Mouse (Mus musculus) E14TG2a.4 (cell line): ENCODE data around the gene Mrc2.

Experiments
- CTCF ChIP-seq: conservative IDR thresholded peaks from 2 replicates; pipeline ENCODE4 v1.5.1; 2014; ENCODE audit warnings: low read length
- NANOG ChIP-seq: IDR thresholded peaks from 2 replicates; pipeline ENCODE4 v1.6.1; 2014; ENCODE audit warnings: borderline replicate concordance, low read length, mixed read lengths

- TF ChIP-seq CTCF (no peak), NANOG (no peak)
Observed at GRCm38 (mm10) chr11:105331732-105332131, 39.3 kb downstream of the Mrc2 start.
